Mouse (Mus musculus) lung, embryonic 16.5 days (tissue): ENCODE measurements around the gene Polr2l. TPM values are rescaled to one million over a fixed set of nuclear protein-coding genes. Genes with fewer than 3 reads are reported as not detected.

Experiments used
- ATAC-seq: fragments of 200-750 bp; cut with Nextera tagmentation; 2 replicates; pipeline ENCODE4 v1.8.0; 2017; ENCODE audit warnings: low read depth, mild to moderate bottlenecking, moderate library complexity
- H3K27ac ChIP-seq: fragments of 300-500 bp; sonication (generic); 2 replicates; pipeline ENCODE4 v1.5.1; 2014; ENCODE audit warnings: mild to moderate bottlenecking, control low read depth, low read length
- H3K27me3 ChIP-seq: fragments of 300-500 bp; sonication (generic); 2 replicates; pipeline ENCODE4 v1.6.1; 2014; ENCODE audit warnings: low read depth, low read length, mixed read lengths; ENCODE audit not compliant: control insufficient read depth, insufficient read depth
- H3K36me3 ChIP-seq: fragments of 300-500 bp; sonication (generic); 2 replicates; pipeline ENCODE4 v1.6.1; 2014; ENCODE audit warnings: low read length; ENCODE audit not compliant: control insufficient read depth, insufficient read depth
- H3K4me1 ChIP-seq: fragments of 300-500 bp; sonication (generic); replicated peaks from 2 replicates; pipeline ENCODE4 v1.6.1; 2014; ENCODE audit warnings: low read length, mixed read lengths; ENCODE audit not compliant: control insufficient read depth, insufficient read depth
- H3K4me2 ChIP-seq: fragments of 300-500 bp; sonication (generic); 2 replicates; pipeline ENCODE4 v1.6.1; 2014; ENCODE audit warnings: low read depth, low read length, control low read depth
- H3K4me3 ChIP-seq: fragments of 300-500 bp; sonication (generic); 2 replicates; pipeline ENCODE4 v1.5.1; 2014; ENCODE audit warnings: mild to moderate bottlenecking, low read length, control low read depth
- H3K9ac ChIP-seq: fragments of 300-500 bp; sonication (generic); 2 replicates; pipeline ENCODE4 v1.6.1; 2014; ENCODE audit warnings: low read length, control low read depth
- H3K9me3 ChIP-seq: fragments of 300-500 bp; sonication (generic); 2 replicates; pipeline ENCODE4 v1.6.1; 2016; ENCODE audit warnings: low read length; ENCODE audit not compliant: control insufficient read depth
- WGBS: fragments of 180-500 bp; shearing (Covaris S2); extraction: QIAGEN DNeasy Blood & Tissue Kit; methylation state at CpG from one replicate; pipeline ENCODE4 v1.1.7; 2014; 5-methylcytosine and 5-hydroxymethylcytosine counted together
- polyA plus RNA-seq: library from polyadenylated mRNA; unstranded; fragments of >200 nt; fragmentation: Nextera tagmentation; extraction: Ambion mirVana; gene quantifications from 2 replicates; pipeline ENCODE4 v1.2.1, GENCODE M21; 2015

Gene Polr2l
- polyA plus RNA-seq, 1 experiment from 2014 or later = 61.3 TPM

DNA sequence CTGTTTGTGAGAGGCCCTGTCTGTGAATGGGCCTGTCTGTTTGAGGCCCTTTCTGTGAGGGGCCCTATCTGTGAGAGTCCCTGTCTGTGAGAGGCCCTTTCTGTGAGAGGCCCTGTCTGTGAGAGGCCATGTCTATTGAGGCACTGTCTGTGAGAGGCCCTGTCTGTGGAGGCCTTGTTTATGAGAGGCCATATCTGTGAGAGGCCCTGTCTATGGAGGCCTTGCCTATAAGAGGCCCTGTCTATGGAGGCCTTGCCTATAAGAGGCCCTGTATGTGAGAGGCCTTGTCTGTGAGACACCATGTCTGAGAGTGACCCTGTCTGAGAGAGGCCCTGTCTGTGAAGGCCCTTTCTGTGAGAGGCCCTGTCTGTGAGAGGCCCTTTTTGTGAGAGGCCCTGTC lies 33.2 kb upstream of the Polr2l start:
- no peak for ATAC-seq

DNA sequence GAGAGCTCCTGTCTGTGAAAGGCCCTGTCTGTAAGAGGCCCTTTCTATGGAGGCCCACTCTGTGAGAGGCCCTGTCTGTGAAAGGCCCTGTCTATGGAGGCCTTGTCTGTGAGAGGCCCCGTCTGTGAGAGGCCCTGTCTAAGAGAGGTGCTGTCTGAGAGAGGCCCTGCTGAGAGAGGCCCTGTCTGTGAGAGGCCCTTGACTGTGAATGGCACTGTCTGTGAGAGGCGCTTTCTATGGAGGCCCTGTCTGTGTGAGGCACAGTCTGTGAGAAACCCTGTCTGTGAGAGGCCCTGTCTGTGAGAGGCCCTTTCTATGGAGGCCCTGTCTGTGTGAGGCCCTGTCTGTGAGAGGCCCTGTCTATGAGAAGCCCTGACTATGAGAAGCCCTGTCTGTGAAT lies 31.3 kb upstream of the Polr2l start:
- Histone ChIP-seq H3K36me3 (no peaks in the 10 kb centered on the region), H3K4me3 (no peak overlapping the region), H3K27ac (no peak overlapping the region), H3K27me3 (no peaks in the 10 kb centered on the region), H3K9me3 (no peaks in the 10 kb centered on the region), H3K4me1 (no peaks in the 10 kb centered on the region), H3K4me2 (no peak overlapping the region), H3K9ac (no peak overlapping the region)
- WGBS = 70% methylated on average over 2 of the region's 2 CpGs
- no peak for ATAC-seq

More for the DNA sequence above, 33.2 kb upstream of the Polr2l start:
- Histone ChIP-seq H3K9ac (no peak overlapping the region), H3K27me3 (no peaks in the 10 kb centered on the region), H3K4me2 (no peak overlapping the region), H3K9me3 (no peaks in the 10 kb centered on the region), H3K4me3 (no peak overlapping the region), H3K27ac (no peak overlapping the region), H3K4me1 (no peaks in the 10 kb centered on the region), H3K36me3 (no peaks in the 10 kb centered on the region)

DNA sequence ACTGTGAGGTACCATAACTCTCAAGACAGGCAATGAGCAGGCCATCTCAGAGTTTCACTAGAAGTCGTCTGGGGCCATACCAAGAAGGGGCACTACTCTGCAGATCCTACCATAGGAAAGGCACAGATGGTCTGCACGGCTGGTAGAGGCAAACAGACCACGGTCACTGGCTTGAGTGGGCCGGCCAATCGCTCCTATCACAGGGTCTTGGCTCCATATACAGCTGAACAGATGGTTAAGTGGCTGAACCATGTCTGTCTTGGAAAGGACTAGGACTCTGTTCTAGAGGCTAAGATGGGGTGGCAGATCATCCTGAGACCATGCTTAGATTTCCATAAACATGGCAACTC lies 27.6 kb upstream of the Polr2l start:
- WGBS = 94% methylated on average over 5 of the region's 5 CpGs
- no peak for ATAC-seq
- H3K4me2 ChIP-seq = no peak overlapping the region
- H3K9ac ChIP-seq = no peak overlapping the region
- H3K4me1 ChIP-seq = no peaks in the 10 kb centered on the region
- no peaks in the 10 kb centered on the region for H3K9me3 ChIP-seq
- no peaks in the 10 kb centered on the region for H3K36me3 ChIP-seq
- no peaks in the 10 kb centered on the region for H3K27me3 ChIP-seq
- no peak overlapping the region for H3K4me3 ChIP-seq
- H3K27ac ChIP-seq = no peak overlapping the region

DNA sequence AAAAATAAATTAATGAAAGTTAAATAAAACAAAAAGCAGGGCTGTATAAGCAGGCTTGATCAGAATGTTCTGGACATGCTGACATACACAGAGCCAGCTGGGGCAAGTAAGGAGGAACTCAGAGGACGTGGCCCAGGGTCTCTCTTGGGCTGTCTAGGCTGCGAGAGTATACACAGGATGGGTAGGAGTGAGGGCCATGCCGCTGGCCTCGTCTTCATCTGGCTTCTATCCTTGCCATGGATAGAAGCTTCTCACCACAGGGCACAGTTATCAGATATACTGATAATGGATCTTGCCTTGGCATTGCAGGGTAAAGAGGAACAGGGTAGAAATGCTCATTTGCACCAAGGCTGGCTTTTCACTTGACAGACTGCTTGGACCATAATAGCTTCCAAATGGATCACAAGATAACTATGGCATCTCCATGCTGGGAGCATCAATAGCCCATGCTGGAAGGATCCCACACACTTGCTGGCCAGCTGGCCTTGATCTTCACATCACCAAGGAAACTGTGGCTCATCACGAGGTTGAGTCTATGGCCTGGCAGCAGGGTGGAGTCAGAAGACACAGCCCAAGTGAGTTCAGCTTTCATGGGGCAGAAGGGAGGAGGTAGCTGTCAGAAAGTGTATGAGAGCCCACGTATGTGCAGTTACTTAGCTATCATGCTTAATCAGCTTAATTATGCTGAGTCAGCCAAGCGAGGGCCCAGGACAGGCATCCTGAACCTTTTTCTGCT lies 27.1 kb upstream of the Polr2l start:
- no peak overlapping the region for H3K4me2 ChIP-seq
- H3K27me3 ChIP-seq = no peaks in the 10 kb centered on the region
- H3K9ac ChIP-seq = no peak overlapping the region
- no peak for ATAC-seq
- no peak overlapping the region for H3K27ac ChIP-seq
- no peaks in the 10 kb centered on the region for H3K9me3 ChIP-seq
- H3K36me3 ChIP-seq = no peaks in the 10 kb centered on the region
- WGBS = 79% methylated on average over 7 of the region's 7 CpGs
- H3K4me1 ChIP-seq = no peaks in the 10 kb centered on the region
- no peak overlapping the region for H3K4me3 ChIP-seq

DNA sequence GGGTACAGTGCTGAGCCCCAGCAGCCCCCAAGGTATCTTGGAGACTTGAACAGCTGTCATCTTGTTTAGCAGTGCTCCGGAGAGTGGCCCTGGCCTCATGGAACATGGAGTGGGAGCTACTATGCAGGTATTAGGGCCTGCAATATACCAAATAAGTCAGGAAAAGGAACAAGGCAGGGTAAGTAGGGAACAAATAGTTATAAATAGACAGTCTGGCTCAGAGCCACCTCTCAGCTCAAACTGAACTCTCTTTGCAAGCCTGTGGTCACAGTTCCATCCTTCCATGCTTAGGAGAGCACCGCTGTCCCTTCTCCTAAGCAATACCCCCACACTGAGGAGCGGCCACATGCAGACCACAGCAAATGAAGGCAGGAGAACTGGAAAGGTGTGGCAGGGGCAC lies 22.7 kb upstream of the Polr2l start:
- Histone ChIP-seq H3K4me2 (no peak overlapping the region), H3K4me1 (no peaks in the 10 kb centered on the region), H3K27ac (no peak overlapping the region), H3K9ac (no peak overlapping the region), H3K4me3 (no peak overlapping the region), H3K9me3 (no peaks in the 10 kb centered on the region), H3K36me3 (peaks cover 5% of the 10 kb centered on the region), H3K27me3 (no peaks in the 10 kb centered on the region)
- 90% methylated on average over 3 of the region's 3 CpGs for WGBS
- no peak for ATAC-seq

DNA sequence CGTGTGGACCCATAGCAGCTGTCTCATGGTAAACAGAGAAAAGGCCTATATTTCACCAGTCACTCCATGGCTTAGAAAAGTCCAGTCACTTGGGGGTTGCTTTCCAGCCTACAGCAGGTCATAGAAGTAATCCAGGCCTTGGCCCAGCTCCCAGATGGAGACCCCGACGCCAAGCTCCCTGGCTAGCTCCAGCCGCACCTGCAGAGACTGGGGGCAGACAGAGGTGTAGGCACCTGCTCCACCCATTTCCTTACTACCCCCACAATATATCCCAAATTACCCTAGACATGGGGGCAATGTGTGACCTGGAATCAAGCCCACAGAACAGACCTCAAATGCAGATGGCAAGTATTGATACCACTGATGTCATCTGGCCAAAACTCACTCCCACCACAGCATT lies 21.0 kb upstream of the Polr2l start:
- 78% methylated on average over 4 of the region's 4 CpGs for WGBS
- H3K4me1 ChIP-seq = no peaks in the 10 kb centered on the region
- no peak overlapping the region for H3K9ac ChIP-seq
- H3K27me3 ChIP-seq = no peaks in the 10 kb centered on the region
- H3K27ac ChIP-seq = no peak overlapping the region
- no peaks in the 10 kb centered on the region for H3K9me3 ChIP-seq
- peaks cover 5% of the 10 kb centered on the region for H3K36me3 ChIP-seq
- H3K4me2 ChIP-seq = no peak overlapping the region
- H3K4me3 ChIP-seq = no peak overlapping the region
- no peak for ATAC-seq

DNA sequence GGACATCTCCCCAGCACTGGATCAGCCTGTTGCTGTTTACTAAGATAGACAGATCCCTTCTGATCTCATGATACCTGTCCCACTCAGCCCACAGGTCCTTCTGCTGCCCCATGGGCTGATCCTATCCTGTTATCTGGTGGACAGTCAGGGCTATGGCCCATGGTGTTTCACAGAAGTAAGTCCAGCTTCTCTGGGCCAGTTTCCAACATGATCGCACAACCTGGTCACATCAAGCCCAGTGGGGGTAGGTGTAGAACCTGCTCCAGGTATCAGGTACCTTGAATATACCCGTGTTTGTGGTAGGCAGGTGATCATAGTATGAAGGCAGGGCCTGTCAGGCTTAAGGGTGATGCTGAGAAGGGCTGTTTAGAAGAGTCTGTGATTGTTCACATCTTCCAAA lies 20.4 kb upstream of the Polr2l start:
- no peak for ATAC-seq
- Histone ChIP-seq H3K4me1 (no peaks in the 10 kb centered on the region), H3K4me3 (no peak overlapping the region), H3K27me3 (no peaks in the 10 kb centered on the region), H3K9me3 (no peaks in the 10 kb centered on the region), H3K27ac (no peak overlapping the region), H3K9ac (no peak overlapping the region), H3K36me3 (peaks cover 5% of the 10 kb centered on the region), H3K4me2 (no peak overlapping the region)
- WGBS = 80% methylated on average over 2 of the region's 2 CpGs

DNA sequence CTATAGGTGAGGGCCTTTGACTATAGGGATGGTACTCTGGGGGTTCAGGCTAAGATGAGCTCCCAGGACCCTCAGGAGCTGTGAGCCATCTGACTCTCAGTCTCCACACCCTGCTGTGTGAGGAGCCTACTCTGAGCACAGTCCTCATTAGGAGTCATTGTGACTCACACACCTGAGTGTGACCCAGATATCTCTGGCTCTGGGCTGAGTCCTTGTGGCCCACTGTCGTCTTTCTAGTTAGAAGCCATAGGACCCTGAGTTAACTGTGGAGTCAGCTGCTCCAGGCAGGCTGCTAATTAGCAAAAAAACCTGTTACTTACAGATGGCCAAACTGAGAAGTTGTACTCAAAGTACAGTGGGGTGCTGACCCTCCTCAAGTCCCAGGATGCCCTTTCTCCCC lies 18.8 kb upstream of the Polr2l start:
- Histone ChIP-seq H3K4me1 (no peaks in the 10 kb centered on the region), H3K9me3 (no peaks in the 10 kb centered on the region), H3K27ac (no peak overlapping the region), H3K4me3 (no peak overlapping the region), H3K9ac (no peak overlapping the region), H3K27me3 (no peaks in the 10 kb centered on the region), H3K36me3 (peaks cover 5% of the 10 kb centered on the region), H3K4me2 (no peak overlapping the region)
- 81% methylated on average over 1 of the region's 1 CpGs for WGBS
- ATAC-seq = no peak

DNA sequence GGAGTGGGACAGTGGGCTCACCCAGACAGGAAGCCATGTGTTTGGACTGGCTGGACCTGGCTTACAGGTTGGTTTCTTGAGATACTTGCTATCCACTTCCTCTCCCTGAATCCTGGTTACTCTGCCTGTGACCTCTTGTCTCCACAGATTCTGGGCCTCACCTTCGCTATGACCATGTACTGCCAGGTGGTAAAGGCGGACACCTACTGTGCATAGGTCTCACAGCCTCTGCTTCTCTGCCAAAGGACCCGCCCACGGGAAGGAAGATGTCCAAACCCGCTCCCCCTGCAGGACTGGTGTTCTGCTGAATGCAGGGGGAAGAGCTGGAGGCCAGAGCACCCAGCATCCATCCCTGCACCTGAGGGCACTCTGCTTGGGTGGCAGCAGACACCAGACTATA lies 17.8 kb upstream of the Polr2l start:
- Histone ChIP-seq H3K4me1 (no peaks in the 10 kb centered on the region), H3K9me3 (no peaks in the 10 kb centered on the region), H3K27ac (no peak overlapping the region), H3K36me3 (peaks cover 5% of the 10 kb centered on the region), H3K9ac (no peak overlapping the region), H3K4me2 (no peak overlapping the region), H3K4me3 (no peak overlapping the region), H3K27me3 (no peaks in the 10 kb centered on the region)
- no peak for ATAC-seq
- 81% methylated on average over 5 of the region's 5 CpGs for WGBS

DNA sequence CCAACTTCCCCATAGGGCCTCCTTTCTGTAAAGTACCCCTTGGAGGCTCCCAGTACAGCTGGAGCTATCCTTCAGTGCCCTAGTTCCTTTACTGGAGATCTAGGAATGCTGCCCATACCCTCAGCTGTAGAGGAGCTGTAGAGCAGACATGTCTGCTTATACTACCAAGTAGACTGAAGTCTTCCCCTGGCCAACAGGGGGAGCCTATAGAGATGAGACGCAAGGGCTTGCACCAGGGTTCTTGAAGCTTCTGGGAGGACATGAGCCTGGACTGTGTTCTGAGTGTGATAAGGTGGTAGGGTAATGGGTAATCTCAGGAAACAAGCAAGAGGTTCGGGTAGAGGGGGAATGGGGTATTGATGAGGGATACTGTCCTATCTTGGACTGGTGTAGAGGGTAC lies 16.2 kb upstream of the Polr2l start:
- H3K4me1 ChIP-seq = no peaks in the 10 kb centered on the region
- H3K9ac ChIP-seq = no peak overlapping the region
- WGBS = 77% methylated on average over 2 of the region's 2 CpGs
- ATAC-seq = no peak
- H3K4me2 ChIP-seq = no peak overlapping the region
- peaks cover 5% of the 10 kb centered on the region for H3K36me3 ChIP-seq
- no peak overlapping the region for H3K27ac ChIP-seq
- no peaks in the 10 kb centered on the region for H3K27me3 ChIP-seq
- H3K4me3 ChIP-seq = no peak overlapping the region
- H3K9me3 ChIP-seq = no peaks in the 10 kb centered on the region
